Mouse (Mus musculus) MEL (cell line): ENCODE data around the gene Ttc16. TPM values are rescaled to one million over a fixed set of nuclear protein-coding genes. Genes with fewer than 3 reads are reported as not detected.

Source experiments
- DNase-seq: peaks from one replicate; pipeline ENCODE4 v3.0.0; 2011; ENCODE audit warnings: low read depth, low spot score
- H3K27ac ChIP-seq: 2 replicates; pipeline ENCODE4 v1.5.1; 2012; ENCODE audit warnings: low read depth, mild to moderate bottlenecking, control low read depth, low read length, moderate library complexity; ENCODE audit not compliant: control insufficient read depth
- H3K27me3 ChIP-seq, 2 experiments: fragments of 150-350 bp in 1 of 2; sonication (generic) in 1 of 2; 2 replicates each; pipeline ENCODE4 v1.6.1; 2012; ENCODE audit warnings: low read length in 2 of 2, mild to moderate bottlenecking in 2 of 2, improper control_type of control experiment in 1 of 2, moderate library complexity in 1 of 2; ENCODE audit not compliant: insufficient read depth in 2 of 2, control insufficient read depth in 1 of 2
- H3K36me3 ChIP-seq, 2 experiments: 2 replicates each; pipeline ENCODE4 v1.6.1; 2012 to 2014; ENCODE audit warnings: low read length in 2 of 2, improper control_type of control experiment in 1 of 2, inconsistent platforms in 1 of 2, mild to moderate bottlenecking in 1 of 2; ENCODE audit not compliant: insufficient read depth in 2 of 2, control insufficient read depth in 1 of 2
- H3K4me1 ChIP-seq, 2 experiments: fragments of 150-350 bp in 1 of 2; sonication (generic) in 1 of 2; 2 replicates each; pipeline ENCODE4 v1.6.1; 2012; ENCODE audit warnings: low read length in 2 of 2, improper control_type of control experiment in 1 of 2, mild to moderate bottlenecking in 1 of 2; ENCODE audit not compliant: insufficient read depth in 2 of 2, control insufficient read depth in 1 of 2
- H3K4me3 ChIP-seq, 2 experiments: fragments of 150-350 bp in 1 of 2; sonication (generic) in 1 of 2; 2 replicates each; pipeline ENCODE4 v1.5.1; 2012; ENCODE audit warnings: low read depth in 2 of 2, low read length in 2 of 2, mild to moderate bottlenecking in 2 of 2, moderate library complexity in 2 of 2, control low read depth in 1 of 2, improper control_type of control experiment in 1 of 2; ENCODE audit not compliant: control insufficient read depth in 1 of 2, insufficient read depth in 1 of 2
- H3K79me2 ChIP-seq: 2 replicates; pipeline ENCODE4 v1.6.1; 2012; ENCODE audit warnings: mild to moderate bottlenecking, low read length, moderate library complexity; ENCODE audit not compliant: control insufficient read depth, poor library complexity, insufficient read depth
- H3K9ac ChIP-seq: 2 replicates; pipeline ENCODE4 v1.6.1; 2012; ENCODE audit warnings: low read depth, mild to moderate bottlenecking, control low read depth, low read length, moderate library complexity; ENCODE audit not compliant: control insufficient read depth, poor library complexity, severe bottlenecking
- H3K9me3 ChIP-seq: fragments of 150-350 bp; sonication (generic); replicated peaks from 2 replicates; pipeline ENCODE4 v1.6.1; 2012; ENCODE audit warnings: mild to moderate bottlenecking, low read length, improper control_type of control experiment, moderate library complexity; ENCODE audit not compliant: insufficient read depth
- BHLHE40 ChIP-seq: IDR thresholded peaks from 2 replicates; pipeline ENCODE4 v1.6.1; 2012; ENCODE audit warnings: low read depth, mild to moderate bottlenecking, inconsistent platforms, low read length, improper control_type of control experiment, borderline replicate concordance
- JUND ChIP-seq: IDR thresholded peaks from 2 replicates; pipeline ENCODE4 v1.6.1; 2011; ENCODE audit warnings: low read depth, mild to moderate bottlenecking, improper control_type of control experiment, low read length
- MAFK ChIP-seq: IDR thresholded peaks from 2 replicates; pipeline ENCODE4 v1.6.1; 2011; ENCODE audit warnings: low read depth, mild to moderate bottlenecking, low read length, improper control_type of control experiment, borderline replicate concordance
- MEF2A ChIP-seq: IDR thresholded peaks from 2 replicates; pipeline ENCODE4 v1.6.1; 2014; ENCODE audit warnings: low read depth, mild to moderate bottlenecking, inconsistent platforms, low read length, improper control_type of control experiment; ENCODE audit not compliant: poor library complexity, insufficient replicate concordance, severe bottlenecking; ENCODE audit errors: extremely low read depth
- MXI1 ChIP-seq: IDR thresholded peaks from 2 replicates; pipeline ENCODE4 v1.6.1; 2011; ENCODE audit warnings: mild to moderate bottlenecking, low read depth, low read length, improper control_type of control experiment
- NELFE ChIP-seq: IDR thresholded peaks from 2 replicates; pipeline ENCODE4 v1.6.1; 2011; ENCODE audit warnings: low read depth, low read length, improper control_type of control experiment
- NRF1 ChIP-seq: IDR thresholded peaks from 2 replicates; pipeline ENCODE4 v1.6.1; 2014; ENCODE audit warnings: low read depth, mild to moderate bottlenecking, inconsistent platforms, low read length, improper control_type of control experiment, moderate library complexity; ENCODE audit not compliant: poor library complexity, insufficient read depth, severe bottlenecking
- POLR2A ChIP-seq, 2 experiments: IDR thresholded peaks; 2 replicates each; pipeline ENCODE4 v1.6.1; 2011 to 2012; ENCODE audit warnings: low read length in 2 of 2, mild to moderate bottlenecking in 2 of 2, control low read depth in 1 of 2, improper control_type of control experiment in 1 of 2, low read depth in 1 of 2, moderate library complexity in 1 of 2; ENCODE audit not compliant: control insufficient read depth in 1 of 2, insufficient read depth in 1 of 2, poor library complexity in 1 of 2
- POLR2AphosphoS2 ChIP-seq: IDR thresholded peaks from 2 replicates; pipeline ENCODE4 v1.6.1; 2011; ENCODE audit warnings: low read length, improper control_type of control experiment
- RAD21 ChIP-seq: IDR thresholded peaks from 2 replicates; pipeline ENCODE4 v1.6.1; 2011; ENCODE audit warnings: mild to moderate bottlenecking, low read depth, low read length, improper control_type of control experiment
- SMC3 ChIP-seq: IDR thresholded peaks from 2 replicates; pipeline ENCODE4 v1.6.1; 2011; ENCODE audit warnings: low read depth, low read length, improper control_type of control experiment
- UBTF ChIP-seq: IDR thresholded peaks from 2 replicates; pipeline ENCODE4 v1.6.1; 2012; ENCODE audit warnings: low read depth, mild to moderate bottlenecking, inconsistent platforms, low read length, improper control_type of control experiment, moderate library complexity, borderline replicate concordance; ENCODE audit not compliant: insufficient read depth
- ZMIZ1 ChIP-seq: IDR thresholded peaks from 2 replicates; pipeline ENCODE4 v1.6.1; 2012; ENCODE audit warnings: low read depth, mild to moderate bottlenecking, inconsistent platforms, low read length, improper control_type of control experiment, moderate library complexity
- ZNF384 ChIP-seq: IDR thresholded peaks from 2 replicates; pipeline ENCODE4 v1.6.1; 2012; ENCODE audit warnings: low read depth, mild to moderate bottlenecking, inconsistent platforms, low read length, improper control_type of control experiment
- polyA plus RNA-seq, 2 experiments: library from polyadenylated mRNA; stranded (reverse) in 1 of 2; unstranded in 1 of 2; fragments of >175 nt in 1 of 2; fragments of >200 nt in 1 of 2; gene quantifications; 2 replicates each; pipeline versions ENCODE4 v1.2.1 to v1.2.4; 2012; ENCODE audit warnings: low replicate concordance in 2 of 2, low read depth in 1 of 2; ENCODE audit not compliant: insufficient read length in 2 of 2, insufficient read depth in 1 of 2, missing spikeins in 1 of 2
- total RNA-seq: library from RNA; depleted of rRNA; stranded (reverse); fragments of 300-350 nt; gene quantifications from 2 replicates; pipeline ENCODE4 v1.2.3, GENCODE M21; 2012

Ttc16 gene
- total and polyA plus RNA-seq, 3 experiments = 0.35 to 0.69 TPM; not detected in 1

- Histone ChIP-seq H3K27ac (no peak overlapping the region), H3K27me3 (no peaks in the 10 kb centered on the region), H3K9ac (no peak overlapping the region), H3K9me3 (no peaks in the 10 kb centered on the region), H3K4me3 (no peak overlapping the region), H3K79me2 (no peaks in the 10 kb centered on the region), H3K4me1 (no peaks in the 10 kb centered on the region), H3K36me3 (no peaks in the 10 kb centered on the region; a peak in 2 of 4 replicates)
- TF ChIP-seq ZMIZ1 = no peak
- TF ChIP-seq BHLHE40 = no peak
- no peak for TF ChIP-seq MEF2A
- no peak for TF ChIP-seq NELFE
- TF ChIP-seq MXI1 = no peak
- TF ChIP-seq POLR2AphosphoS2 = no peak
- TF ChIP-seq MAFK = no peak
- TF ChIP-seq POLR2A (IDR thresholded peaks at IDR 0.05; ENCODE audit: control insufficient read depth in 1 of 2, insufficient read depth in 1 of 2, low read depth in 1 of 2, low read length in 2 of 2, poor library complexity in 1 of 2) = no peak
- TF ChIP-seq SMC3 = no peak
- no peak for DNase-seq
Observed at GRCm38 (mm10) chr2:32798251-32798962, 23.0 kb upstream of the Ttc16 start.

- no peak overlapping the region for H3K4me3 ChIP-seq
- no peaks in the 10 kb centered on the region; a peak in 2 of 4 replicates for H3K36me3 ChIP-seq
- no peaks in the 10 kb centered on the region for H3K27me3 ChIP-seq
- H3K9ac ChIP-seq = no peak overlapping the region
- TF ChIP-seq POLR2A (IDR thresholded peaks at IDR 0.05; ENCODE audit: control insufficient read depth in 1 of 2, insufficient read depth in 1 of 2, low read depth in 1 of 2, low read length in 2 of 2, poor library complexity in 1 of 2) = no peak
- TF ChIP-seq NELFE = no peak
- TF ChIP-seq UBTF = no peak
- no peak for TF ChIP-seq ZNF384
- no peak for TF ChIP-seq RAD21
- TF ChIP-seq MXI1 = no peak
- no peak for TF ChIP-seq JUND
- TF ChIP-seq NRF1 = no peak
- H3K4me1 ChIP-seq = no peaks in the 10 kb centered on the region
- no peak for DNase-seq
- H3K27ac ChIP-seq = no peak overlapping the region
- H3K9me3 ChIP-seq = no peaks in the 10 kb centered on the region
- no peaks in the 10 kb centered on the region for H3K79me2 ChIP-seq
Observed at GRCm38 (mm10) chr2:32795748-32796418, 20.4 kb upstream of the Ttc16 start.
